Mouse (Mus musculus) CH12.LX (cell line): ENCODE measurements at regions not wholly inside any gene's neighbourhood (a gene's known extent, or its start where the extent isn't known, plus 50 kb on each side); places are given as distances from the start of the nearest gene placed in this dataset.

Source experiments
- DNase-seq: peaks from one replicate; pipeline ENCODE4 v3.0.0-alpha.2; 2013; ENCODE audit errors: extremely low read depth
- H3K27ac ChIP-seq: 2 replicates; pipeline ENCODE4 v1.5.1; 2012; ENCODE audit warnings: low read depth, mild to moderate bottlenecking, control low read depth, moderate library complexity; ENCODE audit not compliant: insufficient read depth
- H3K27me3 ChIP-seq: replicated peaks from 2 replicates; pipeline ENCODE3; 2012; ENCODE audit warnings: inconsistent platforms
- H3K36me3 ChIP-seq, 2 experiments: replicated peaks in 1 of 2; 2 replicates each; pipeline versions ENCODE3 to v1.6.1; 2012; ENCODE audit warnings: inconsistent platforms in 1 of 2, low read length in 1 of 2, mild to moderate bottlenecking in 1 of 2, mixed read lengths in 1 of 2, moderate library complexity in 1 of 2; ENCODE audit not compliant: control insufficient read depth in 1 of 2, insufficient read depth in 1 of 2
- H3K4me1 ChIP-seq, 2 experiments: 2 replicates each; pipeline ENCODE4 v1.6.1; 2012; ENCODE audit warnings: inconsistent platforms in 1 of 2, moderate library complexity in 1 of 2; ENCODE audit not compliant: insufficient read depth in 2 of 2, control insufficient read depth in 1 of 2
- H3K4me2 ChIP-seq: 2 replicates; pipeline ENCODE4 v1.6.1; 2012; ENCODE audit warnings: low read depth, mild to moderate bottlenecking, control low read depth; ENCODE audit not compliant: poor library complexity, insufficient read depth, severe bottlenecking
- H3K4me3 ChIP-seq, 3 experiments: fragments of 150-350 bp in 1 of 3; sonication (generic) in 1 of 3; replicated peaks in 1 of 3; 2 replicates each; pipeline versions ENCODE3 to v1.5.1; 2011 to 2012; ENCODE audit warnings: low read depth in 2 of 3, low read length in 2 of 3, mild to moderate bottlenecking in 2 of 3, moderate library complexity in 2 of 3, control low read depth in 1 of 3, improper control_type of control experiment in 1 of 3, inconsistent platforms in 1 of 3, mixed read lengths in 1 of 3; ENCODE audit not compliant: poor library complexity in 1 of 3
- H3K79me2 ChIP-seq: replicated peaks from 2 replicates; pipeline ENCODE4 v1.6.1; 2012; ENCODE audit warnings: mild to moderate bottlenecking, moderate library complexity; ENCODE audit not compliant: control insufficient read depth, poor library complexity, insufficient read depth, severe bottlenecking; ENCODE audit errors: extremely low read depth
- H3K9ac ChIP-seq: 2 replicates; pipeline ENCODE4 v1.6.1; 2012; ENCODE audit warnings: low read depth, mild to moderate bottlenecking, control low read depth, moderate library complexity; ENCODE audit not compliant: insufficient read depth
- H3K9me3 ChIP-seq: replicated peaks from 2 replicates; pipeline ENCODE3; 2012; ENCODE audit warnings: low read length, inconsistent platforms, mixed read lengths
- CHD1 ChIP-seq: IDR thresholded peaks from 2 replicates; pipeline ENCODE4 v1.6.1; 2012; ENCODE audit warnings: low read depth, low read length, improper control_type of control experiment, inconsistent platforms
- CHD2 ChIP-seq: IDR thresholded peaks from 2 replicates; pipeline ENCODE4 v1.6.1; 2011; ENCODE audit warnings: low read length, improper control_type of control experiment
- CTCF ChIP-seq, 2 experiments: IDR thresholded peaks in 1 of 2; conservative IDR thresholded peaks in 1 of 2; 2 replicates each; pipeline ENCODE4 v1.5.1; 2011 to 2012; ENCODE audit warnings: low read depth in 2 of 2, low read length in 2 of 2, improper control_type of control experiment in 1 of 2, inconsistent platforms in 1 of 2, mild to moderate bottlenecking in 1 of 2, moderate library complexity in 1 of 2
- ELF1 ChIP-seq: IDR thresholded peaks from 2 replicates; pipeline ENCODE4 v1.6.1; 2014; ENCODE audit warnings: low read depth, mild to moderate bottlenecking, inconsistent platforms, low read length, improper control_type of control experiment
- EP300 ChIP-seq: IDR thresholded peaks from 2 replicates; pipeline ENCODE4 v1.6.1; 2011; ENCODE audit warnings: low read length, improper control_type of control experiment
- ETS1 ChIP-seq: conservative IDR thresholded peaks from 2 replicates; pipeline ENCODE4 v1.6.1; 2012; ENCODE audit warnings: low read depth, mild to moderate bottlenecking, inconsistent platforms, low read length, improper control_type of control experiment, moderate library complexity
- GABPA ChIP-seq: IDR thresholded peaks from 2 replicates; pipeline ENCODE4 v1.6.1; 2012; ENCODE audit warnings: low read depth, low read length, improper control_type of control experiment, inconsistent platforms; ENCODE audit not compliant: insufficient replicate concordance
- HCFC1 ChIP-seq: IDR thresholded peaks from 2 replicates; pipeline ENCODE4 v1.6.1; 2012; ENCODE audit warnings: low read depth, mild to moderate bottlenecking, inconsistent platforms, low read length, improper control_type of control experiment
- JUN ChIP-seq: IDR thresholded peaks from 2 replicates; pipeline ENCODE4 v1.6.1; 2011; ENCODE audit warnings: low read depth, mild to moderate bottlenecking, low read length, improper control_type of control experiment, moderate library complexity; ENCODE audit not compliant: insufficient read depth
- KAT2A ChIP-seq: IDR thresholded peaks from 2 replicates; pipeline ENCODE4 v1.6.1; 2012; ENCODE audit warnings: low read length, improper control_type of control experiment, inconsistent platforms; ENCODE audit not compliant: insufficient replicate concordance
- MEF2A ChIP-seq: IDR thresholded peaks from 2 replicates; pipeline ENCODE4 v1.6.1; 2014; ENCODE audit warnings: low read depth, mild to moderate bottlenecking, inconsistent platforms, low read length, improper control_type of control experiment, borderline replicate concordance
- MXI1 ChIP-seq: IDR thresholded peaks from 2 replicates; pipeline ENCODE4 v1.6.1; 2011; ENCODE audit warnings: mild to moderate bottlenecking, low read depth, low read length, improper control_type of control experiment
- NELFE ChIP-seq: IDR thresholded peaks from 2 replicates; pipeline ENCODE4 v1.6.1; 2011; ENCODE audit warnings: low read depth, low read length, improper control_type of control experiment
- PAX5 ChIP-seq: IDR thresholded peaks from 2 replicates; pipeline ENCODE4 v1.6.1; 2012; ENCODE audit warnings: low read length, inconsistent platforms, mixed read lengths
- POLR2A ChIP-seq: IDR thresholded peaks from 2 replicates; pipeline ENCODE4 v1.6.1; 2011; ENCODE audit warnings: low read depth, mild to moderate bottlenecking, improper control_type of control experiment, low read length
- POLR2AphosphoS2 ChIP-seq: IDR thresholded peaks from 2 replicates; pipeline ENCODE4 v1.6.1; 2011; ENCODE audit warnings: low read depth, low read length, improper control_type of control experiment
- RAD21 ChIP-seq: IDR thresholded peaks from 2 replicates; pipeline ENCODE4 v1.6.1; 2011; ENCODE audit warnings: low read depth, mild to moderate bottlenecking, low read length, improper control_type of control experiment, moderate library complexity
- SMC3 ChIP-seq: IDR thresholded peaks from 2 replicates; pipeline ENCODE4 v1.6.1; 2011; ENCODE audit warnings: low read depth, low read length, improper control_type of control experiment
- TCF12 ChIP-seq: IDR thresholded peaks from 2 replicates; pipeline ENCODE4 v1.6.1; 2014; ENCODE audit warnings: low read depth, mild to moderate bottlenecking, inconsistent platforms, low read length, improper control_type of control experiment
- UBTF ChIP-seq: IDR thresholded peaks from 2 replicates; pipeline ENCODE4 v1.6.1; 2012; ENCODE audit warnings: low read depth, mild to moderate bottlenecking, inconsistent platforms, low read length, improper control_type of control experiment, moderate library complexity
- USF1 ChIP-seq: IDR thresholded peaks from 2 replicates; pipeline ENCODE4 v1.6.1; 2014; ENCODE audit warnings: low read depth, mild to moderate bottlenecking, inconsistent platforms, low read length, improper control_type of control experiment
- ZC3H11A ChIP-seq: IDR thresholded peaks from 2 replicates; pipeline ENCODE4 v1.6.1; 2012; ENCODE audit warnings: low read depth, mild to moderate bottlenecking, inconsistent platforms, low read length, improper control_type of control experiment
- dilution Hi-C: fragments of 300-500 bp; cut with MboI; formaldehyde crosslinking; loops from 2 replicates; pipeline ENCODE4 v1.14.3; 2020; ENCODE audit warnings: low sequenced_read_pairs; ENCODE audit not compliant: extremely low pct_unique_long_range_greater_than_20kb, extremely low pct_ligation_motif_present
- in situ Hi-C: fragments of 300-500 bp; cut with MboI; formaldehyde crosslinking; loops from 3 replicates; pipeline ENCODE4 v1.14.3; 2019; ENCODE audit warnings: low sequenced_read_pairs, low pct_ligation_motif_present, low pct_unique_long_range_greater_than_20kb, mixed read lengths

GRCm38 (mm10) chr17:79543907-79544522, 67.6 kb upstream of the Rmdn2 start:
- Histone ChIP-seq H3K4me2 (no peak overlapping the region), H3K4me1 (no peaks in the 10 kb centered on the region), H3K27ac (no peak overlapping the region)
- in situ Hi-C loops = no loop called here
- TF ChIP-seq TCF12 (no peak), CTCF (conservative IDR thresholded peaks at IDR 0.05 in 1 of 2, IDR thresholded peaks at IDR 0.05 in 1 of 2; ENCODE audit: low read depth in 2 of 2, low read length in 2 of 2) (no peak), POLR2AphosphoS2 (no peak), GABPA (no peak), MXI1 (no peak), CHD1 (no peak), POLR2A (no peak), RAD21 (no peak), MEF2A (no peak), HCFC1 (no peak), ZC3H11A (no peak), CHD2 (no peak), PAX5 (no peak), USF1 (no peak), NELFE (no peak), KAT2A (no peak), ETS1 (no peak), UBTF (no peak), SMC3 (no peak), JUN (no peak)
- TF ChIP-seq, all 38 proteins: peak for 0
- dilution Hi-C loops = no loop called here
- Histone ChIP-seq H3K9me3 (no peaks in the 10 kb centered on the region), H3K79me2 (no peaks in the 10 kb centered on the region), H3K27me3 (no peaks in the 10 kb centered on the region), H3K4me3 (no peak overlapping the region), H3K9ac (no peak overlapping the region), H3K36me3 (no peaks in the 10 kb centered on the region)
- DNase-seq = no peak

- Histone ChIP-seq H3K4me2 (no peak overlapping the region), H3K4me3 (no peak overlapping the region), H3K9ac (no peak overlapping the region), H3K36me3 (no peaks in the 10 kb centered on the region), H3K27me3 (no peaks in the 10 kb centered on the region), H3K27ac (no peak overlapping the region), H3K9me3 (no peaks in the 10 kb centered on the region), H3K79me2 (no peaks in the 10 kb centered on the region), H3K4me1 (peaks cover 0 to 4% of the 10 kb centered on the region in 2 experiments; a peak in 1 of 4 replicates)
- dilution Hi-C loops = no loop called here
- in situ Hi-C loops = no loop called here
- no peak for TF ChIP-seq EP300
- no peak for TF ChIP-seq ELF1
- TF ChIP-seq GABPA = no peak
- no peak for DNase-seq
These were observed 65.8 kb upstream of the Rmdn2 start for GRCm38 (mm10) chr17:79545878-79546277.
